Mouse (Mus musculus) heart, postnatal 25 days (tissue): ENCODE data around the gene Rsc1a1. TPM values are rescaled to one million over a fixed set of nuclear protein-coding genes. Genes with fewer than 3 reads are reported as not detected.
A peak's percentile ranks its signal among the peaks of the same experiment; 100 is the strongest.

Experiments used
- DNase-seq: peaks from one replicate; pipeline ENCODE4 v3.0.0; 2022; ENCODE audit warnings: low spot score
- intact Hi-C: fragments of 180-260 bp; cut with DNase I; formaldehyde crosslinking; loops from one replicate; pipeline ENCODE4 v1.15.1; 2025
- total RNA-seq, 2 experiments: library from RNA; stranded (reverse); gene quantifications; 2 replicates each; pipeline ENCODE4 v1.2.3; 2021

Rsc1a1 gene
- total RNA-seq, 2 experiments from 2014 or later, result not detected

- intact Hi-C loops, result no loop called here
- no peak for DNase-seq
Measured at GRCm38 (mm10) chr4:141708005-141708404, 22.6 kb upstream of the Rsc1a1 start.

GRCm38 (mm10) chr4:141705331-141705730 is 19.9 kb upstream of the Rsc1a1 start:
- intact Hi-C loops, result no loop called here
- no peak for DNase-seq

GRCm38 (mm10) chr4:141704625-141705024 is 19.2 kb upstream of the Rsc1a1 start:
- DNase-seq, result peak; percentile 25
- intact Hi-C loops, result no loop called here

GRCm38 (mm10) chr4:141694719-141695118 is 9.3 kb upstream of the Rsc1a1 start:
- DNase-seq, result no peak
- intact Hi-C loops, result loop anchor here (5.0 kb wide), 1 partner anchor 77 kb away; the partner anchor contains the start of gene Tmem82

GRCm38 (mm10) chr4:141688505-141688904 is 3.1 kb upstream of the Rsc1a1 start:
- no peak for DNase-seq
- intact Hi-C loops, result no loop called here

- no peak for DNase-seq
- intact Hi-C loops, result no loop called here
Measured at GRCm38 (mm10) chr4:141686525-141686924, 1.1 kb upstream of the Rsc1a1 start.

GRCm38 (mm10) chr4:141686093-141686492 is 694 bp upstream of the Rsc1a1 start:
- no peak for DNase-seq
- intact Hi-C loops, result no loop called here

GRCm38 (mm10) chr4:141682706-141683230 is 2.6 kb downstream of the Rsc1a1 start:
- DNase-seq, result no peak
- intact Hi-C loops, result no loop called here

GRCm38 (mm10) chr4:141681767-141682166 is 3.6 kb downstream of the Rsc1a1 start:
- intact Hi-C loops, result no loop called here
- peak; percentile 25 for DNase-seq

- no peak for DNase-seq
- intact Hi-C loops, result no loop called here
Measured at GRCm38 (mm10) chr4:141680892-141681291, 4.5 kb downstream of the Rsc1a1 start.

- DNase-seq, result no peak
- intact Hi-C loops, result no loop called here
Measured at GRCm38 (mm10) chr4:141679016-141679415, 6.4 kb downstream of the Rsc1a1 start.

- intact Hi-C loops, result no loop called here
- DNase-seq, result no peak
Measured at GRCm38 (mm10) chr4:141676462-141676979, 8.9 kb downstream of the Rsc1a1 start.

- DNase-seq, result no peak
- intact Hi-C loops, result no loop called here
Measured at GRCm38 (mm10) chr4:141672325-141672724, 13.1 kb downstream of the Rsc1a1 start.

- intact Hi-C loops, result no loop called here
Measured at GRCm38 (mm10) chr4:141671389-141671788, 14.0 kb downstream of the Rsc1a1 start.

GRCm38 (mm10) chr4:141669898-141670712 is 15.3 kb downstream of the Rsc1a1 start:
- DNase-seq, result no peak

More at GRCm38 (mm10) chr4:141671389-141671788, 14.0 kb downstream of the Rsc1a1 start:
- no peak for DNase-seq

GRCm38 (mm10) chr4:141664799-141665198 is 20.6 kb downstream of the Rsc1a1 start, which contains the start of gene Plekhm2:
Gene Plekhm2, minus strand, starts transcription at chr4:141664899.
- intact Hi-C loops, result loop anchor here (1.0 to 5.0 kb wide), 2 partner anchors 59 to 128 kb away; partner anchors contain the start of genes Casp9, Ddi2 and Dnajc16
- DNase-seq, result no peak

More at GRCm38 (mm10) chr4:141669898-141670712, 15.3 kb downstream of the Rsc1a1 start:
- intact Hi-C loops, result no loop called here

GRCm38 (mm10) chr4:141664011-141664745 is 21.2 kb downstream of the Rsc1a1 start:
- intact Hi-C loops, result loop anchor here (1.0 to 5.0 kb wide), 2 partner anchors 59 to 128 kb away; partner anchors contain the start of genes Casp9, Ddi2 and Dnajc16
- peak; percentile 68 for DNase-seq

GRCm38 (mm10) chr4:141663122-141663931 is 22.1 kb downstream of the Rsc1a1 start:
- intact Hi-C loops, result loop anchor here (5.0 kb wide), 1 partner anchor 129 kb away; the partner anchor contains the start of genes Casp9 and Dnajc16
- DNase-seq, result peak; percentile 19

- DNase-seq, result no peak
- intact Hi-C loops, result loop anchor here (5.0 kb wide), 1 partner anchor 131 kb away; the partner anchor contains the start of genes Casp9 and Dnajc16
Measured at GRCm38 (mm10) chr4:141660884-141661283, 24.5 kb downstream of the Rsc1a1 start.
